Mouse (Mus musculus): Measurements from ENCODE around the gene D430019H16Rik. TPM values are rescaled to one million over a fixed set of nuclear protein-coding genes. Genes with fewer than 3 reads are reported as not detected.

D430019H16Rik gene
- polyA plus RNA-seq, 1 experiment, result 6.7 TPM

DNA sequence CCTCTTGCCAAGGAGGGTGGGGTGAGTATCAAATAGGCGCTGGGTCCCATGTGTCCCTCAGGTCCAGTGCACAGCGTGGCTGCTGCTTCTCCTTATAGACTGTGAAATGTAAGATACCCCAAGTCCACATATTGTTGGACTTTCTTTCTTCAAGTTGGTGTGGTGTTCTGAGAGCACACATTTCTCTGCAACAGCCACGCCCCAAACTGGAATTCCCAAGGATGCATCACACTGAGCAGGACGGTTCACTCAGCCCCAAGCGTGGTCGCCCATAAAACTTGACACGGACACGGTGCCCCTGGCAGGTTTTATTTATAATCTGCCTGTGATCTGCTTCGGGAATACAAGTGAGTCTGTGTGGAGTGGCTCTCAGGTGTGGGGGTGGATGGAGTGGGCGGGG, 60.5 kb downstream of the D430019H16Rik start:
- Histone ChIP-seq H3K27me3 (ENCODE audit: control insufficient read depth, insufficient read depth, low read length) (no peaks in the 10 kb centered on the region), H3K27ac (ENCODE audit: insufficient read depth, low read length) (no peak overlapping the region), H3K4me1 (ENCODE audit: control insufficient read depth, insufficient read depth, low read length) (no peaks in the 10 kb centered on the region), H3K4me3 (replicated peaks; ENCODE audit: insufficient read depth, low read depth, low read length) (no peak overlapping the region)
- no peak for TF ChIP-seq POLR2A (IDR thresholded peaks at IDR 0.05; ENCODE audit: borderline replicate concordance, insufficient read depth, low read length)
- no peak for TF ChIP-seq CTCF (IDR thresholded peaks at IDR 0.05; ENCODE audit: borderline replicate concordance, insufficient read depth, low read depth, low read length)
- DNase-seq, result no peak
- 82% methylated on average over 10 of the region's 10 CpGs for WGBS

GRCm38 (mm10) chr12:105517026-105517675, 63.5 kb downstream of the D430019H16Rik start:
- DNase-seq, result no peak
- TF ChIP-seq CTCF (IDR thresholded peaks at IDR 0.05; ENCODE audit: borderline replicate concordance, insufficient read depth, low read depth, low read length) (no peak), POLR2A (IDR thresholded peaks at IDR 0.05; ENCODE audit: borderline replicate concordance, insufficient read depth, low read length) (no peak)
- H3K4me3 ChIP-seq (replicated peaks; ENCODE audit: insufficient read depth, low read depth, low read length), result no peak overlapping the region
- no peaks in the 10 kb centered on the region for H3K4me1 ChIP-seq (ENCODE audit: control insufficient read depth, insufficient read depth, low read length)
- 65% methylated on average over 21 of the region's 21 CpGs for WGBS
- H3K27me3 ChIP-seq (ENCODE audit: control insufficient read depth, insufficient read depth, low read length), result no peaks in the 10 kb centered on the region
- H3K27ac ChIP-seq (ENCODE audit: insufficient read depth, low read length), result no peak overlapping the region

GRCm38 (mm10) chr12:105519851-105520250, 66.2 kb downstream of the D430019H16Rik start:
- DNase-seq, result no peak
- Histone ChIP-seq H3K27me3 (ENCODE audit: control insufficient read depth, insufficient read depth, low read length) (no peaks in the 10 kb centered on the region), H3K27ac (ENCODE audit: insufficient read depth, low read length) (no peak overlapping the region), H3K4me1 (ENCODE audit: control insufficient read depth, insufficient read depth, low read length) (no peaks in the 10 kb centered on the region), H3K4me3 (replicated peaks; ENCODE audit: insufficient read depth, low read depth, low read length) (no peak overlapping the region)
- TF ChIP-seq POLR2A (IDR thresholded peaks at IDR 0.05; ENCODE audit: borderline replicate concordance, insufficient read depth, low read length), result no peak
- TF ChIP-seq CTCF (IDR thresholded peaks at IDR 0.05; ENCODE audit: borderline replicate concordance, insufficient read depth, low read depth, low read length), result no peak
- WGBS, result 92% methylated on average over 2 of the region's 2 CpGs

DNA sequence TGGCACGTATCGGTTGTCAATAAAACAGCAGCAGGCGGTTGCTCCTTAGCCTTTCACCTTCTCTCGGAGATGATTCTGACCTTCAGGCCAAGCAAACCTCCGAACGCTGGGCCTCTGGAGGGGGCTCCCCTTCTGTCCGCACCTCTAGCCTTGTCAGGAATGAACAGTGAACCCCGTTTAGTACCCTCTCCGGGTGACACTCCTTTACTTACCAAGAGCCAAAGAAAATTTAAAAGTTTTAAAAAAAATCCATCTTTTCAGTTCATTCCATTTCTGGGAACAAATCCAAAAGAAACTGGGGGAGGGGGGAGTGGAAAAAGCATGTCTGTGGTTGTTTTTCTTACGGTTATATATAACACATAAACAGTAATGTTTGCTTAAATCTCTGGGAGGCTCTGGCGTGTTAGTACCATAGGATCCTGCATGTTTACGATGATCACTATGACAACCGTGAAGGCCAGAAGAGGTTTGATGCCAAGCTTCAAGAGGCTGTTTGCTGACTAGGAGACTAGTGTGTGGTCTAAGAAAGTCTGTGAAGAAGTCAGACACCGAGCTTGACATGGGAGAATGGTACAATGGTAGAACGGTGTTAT, 67.6 kb downstream of the D430019H16Rik start:
- DNase-seq, result no peak
- no peaks in the 10 kb centered on the region for H3K4me1 ChIP-seq (ENCODE audit: control insufficient read depth, insufficient read depth, low read length)
- TF ChIP-seq POLR2A (IDR thresholded peaks at IDR 0.05; ENCODE audit: borderline replicate concordance, insufficient read depth, low read length) (no peak), CTCF (IDR thresholded peaks at IDR 0.05; ENCODE audit: borderline replicate concordance, insufficient read depth, low read depth, low read length) (no peak)
- 44% methylated on average over 15 of the region's 15 CpGs for WGBS
- H3K27me3 ChIP-seq (ENCODE audit: control insufficient read depth, insufficient read depth, low read length), result no peaks in the 10 kb centered on the region
- no peak overlapping the region for H3K27ac ChIP-seq (ENCODE audit: insufficient read depth, low read length)
- H3K4me3 ChIP-seq (replicated peaks; ENCODE audit: insufficient read depth, low read depth, low read length), result no peak overlapping the region

- DNase-seq, result no peak
- WGBS, result 58% methylated on average over 2 of the region's 2 CpGs
- H3K27ac ChIP-seq (ENCODE audit: insufficient read depth, low read length), result no peak overlapping the region
- TF ChIP-seq POLR2A (IDR thresholded peaks at IDR 0.05; ENCODE audit: borderline replicate concordance, insufficient read depth, low read length), result no peak
- no peak for TF ChIP-seq CTCF (IDR thresholded peaks at IDR 0.05; ENCODE audit: borderline replicate concordance, insufficient read depth, low read depth, low read length)
- H3K27me3 ChIP-seq (ENCODE audit: control insufficient read depth, insufficient read depth, low read length), result no peaks in the 10 kb centered on the region
- no peaks in the 10 kb centered on the region for H3K4me1 ChIP-seq (ENCODE audit: control insufficient read depth, insufficient read depth, low read length)
- H3K4me3 ChIP-seq (replicated peaks; ENCODE audit: insufficient read depth, low read depth, low read length), result no peak overlapping the region
Observed at GRCm38 (mm10) chr12:105523737-105524136, 70.1 kb downstream of the D430019H16Rik start.

DNA sequence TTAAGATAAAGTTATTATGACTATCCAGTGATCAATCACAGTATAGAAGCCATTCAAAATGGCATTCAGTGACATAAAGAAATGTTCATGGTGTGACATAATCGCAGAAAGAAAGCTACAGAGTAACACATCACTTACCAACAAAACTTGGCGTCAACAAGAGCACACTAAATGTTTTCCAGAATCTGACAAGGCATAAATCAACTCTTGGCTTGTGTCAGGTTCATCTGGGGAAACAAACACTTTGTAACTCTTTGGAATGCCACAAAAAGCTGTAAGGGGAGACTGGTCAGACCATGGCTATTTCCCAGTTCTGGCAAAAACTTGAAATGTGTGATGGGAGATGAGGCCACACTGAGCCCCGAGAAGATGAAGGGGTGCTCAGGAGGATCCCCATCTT, 72.5 kb downstream of the D430019H16Rik start:
- Histone ChIP-seq H3K27ac (ENCODE audit: insufficient read depth, low read length) (peak overlapping the region; percentile 25; the same call in 1 of the 2 replicates), H3K4me1 (ENCODE audit: control insufficient read depth, insufficient read depth, low read length) (no peaks in the 10 kb centered on the region), H3K27me3 (ENCODE audit: control insufficient read depth, insufficient read depth, low read length) (no peaks in the 10 kb centered on the region), H3K4me3 (replicated peaks; ENCODE audit: insufficient read depth, low read depth, low read length) (no peak overlapping the region)
- no peak for DNase-seq
- 83% methylated on average over 3 of the region's 3 CpGs for WGBS
- TF ChIP-seq POLR2A (IDR thresholded peaks at IDR 0.05; ENCODE audit: borderline replicate concordance, insufficient read depth, low read length) (no peak), CTCF (IDR thresholded peaks at IDR 0.05; ENCODE audit: borderline replicate concordance, insufficient read depth, low read depth, low read length) (no peak)

- H3K27ac ChIP-seq (ENCODE audit: insufficient read depth, low read length), result no peak overlapping the region
- WGBS, result 53% methylated on average over 5 of the region's 5 CpGs
- TF ChIP-seq CTCF (IDR thresholded peaks at IDR 0.05; ENCODE audit: borderline replicate concordance, insufficient read depth, low read depth, low read length), result no peak
- no peak for TF ChIP-seq POLR2A (IDR thresholded peaks at IDR 0.05; ENCODE audit: borderline replicate concordance, insufficient read depth, low read length)
- no peak overlapping the region for H3K4me3 ChIP-seq (replicated peaks; ENCODE audit: insufficient read depth, low read depth, low read length)
- no peaks in the 10 kb centered on the region for H3K4me1 ChIP-seq (ENCODE audit: control insufficient read depth, insufficient read depth, low read length)
- no peaks in the 10 kb centered on the region for H3K27me3 ChIP-seq (ENCODE audit: control insufficient read depth, insufficient read depth, low read length)
- peak in 1 of 2 experiments; percentile 61 for DNase-seq
Observed at GRCm38 (mm10) chr12:105526829-105527228, 73.2 kb downstream of the D430019H16Rik start.

GRCm38 (mm10) chr12:105529545-105529944, 75.9 kb downstream of the D430019H16Rik start:
- DNase-seq, result peak; percentile 43 to 67
- WGBS, result 15% methylated on average over 9 of the region's 9 CpGs
- H3K27me3 ChIP-seq (ENCODE audit: control insufficient read depth, insufficient read depth, low read length), result no peaks in the 10 kb centered on the region
- H3K4me3 ChIP-seq (replicated peaks; ENCODE audit: insufficient read depth, low read depth, low read length), result no peak overlapping the region
- H3K4me1 ChIP-seq (ENCODE audit: control insufficient read depth, insufficient read depth, low read length), result no peaks in the 10 kb centered on the region
- TF ChIP-seq CTCF (IDR thresholded peaks at IDR 0.05; ENCODE audit: borderline replicate concordance, insufficient read depth, low read depth, low read length) (no peak), POLR2A (IDR thresholded peaks at IDR 0.05; ENCODE audit: borderline replicate concordance, insufficient read depth, low read length) (no peak)
- H3K27ac ChIP-seq (ENCODE audit: insufficient read depth, low read length), result no peak overlapping the region

Data from cerebellum, adult 2 months (tissue).